Mouse (Mus musculus) lung, embryonic 16.5 days (tissue): Measurements from ENCODE around the gene Lrrc40. TPM values are rescaled to one million over a fixed set of nuclear protein-coding genes. Genes with fewer than 3 reads are reported as not detected.

Experiments used
- polyA plus RNA-seq: library from polyadenylated mRNA; unstranded; fragments of >200 nt; fragmentation: Nextera tagmentation; extraction: Ambion mirVana; gene quantifications from 2 replicates; pipeline ENCODE4 v1.2.1, GENCODE M21; 2015

The Lrrc40 gene
- polyA plus RNA-seq, 1 experiment from 2014 or later, result 52.2 TPM

Other genes starting within 250 kb of the Lrrc40 start
- 10.1 and 11.0 TPM in 2 replicates for gene Cth, start 111.6 kb upstream of the Lrrc40 start, polyA plus RNA-seq
- gene Ankrd13c, start 89.4 kb upstream of the Lrrc40 start, polyA plus RNA-seq, result 17.6 and 18.4 TPM in 2 replicates
- gene Srsf11, start within 50 bp of the Lrrc40 start, polyA plus RNA-seq, result 220 and 245 TPM in 2 replicates